Mouse (Mus musculus): ENCODE measurements around the gene Daw1.

GRCm38 (mm10) chr1:83142055-83142454 lies 17.5 kb upstream of the Daw1 start:
- TF ChIP-seq CTCF (IDR thresholded peaks at IDR 0.05; ENCODE audit: low read depth) (no peak), EP300 (IDR thresholded peaks at IDR 0.05; ENCODE audit: low read depth) (no peak)

Measured in heart, postnatal 0 days (tissue).